21 mouse cellular contexts compared by ENCODE assay signal in the genomic region with DNA sequence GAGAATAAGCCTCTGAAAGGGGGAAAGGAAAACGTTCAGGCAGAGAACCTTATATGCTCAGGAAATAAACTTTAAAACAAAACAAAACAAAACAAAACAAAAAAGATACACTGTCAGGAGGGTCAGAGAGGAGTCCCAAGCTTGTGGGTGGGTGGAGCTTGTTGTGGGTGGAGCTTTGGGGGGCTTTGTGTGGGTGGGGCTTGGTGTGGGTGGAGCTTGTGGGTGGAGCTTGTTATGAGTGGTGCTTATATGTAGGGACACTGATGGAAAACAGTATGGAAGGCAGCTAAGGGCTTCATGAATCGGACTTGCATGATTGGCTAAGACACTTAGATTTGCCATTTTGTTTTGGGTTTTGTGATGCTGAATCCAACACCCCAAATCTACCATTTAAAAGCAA. TPM values are rescaled to one million over a fixed set of nuclear protein-coding genes. Genes with fewer than 3 reads are reported as not detected.
A peak's percentile ranks its signal among the peaks of the same experiment; 100 is the strongest.
DNase-seq lines count a peak whose midpoint lies in the region; ATAC-seq lines count a peak whose summit lies in the region.
"Had no signal": no experiment of that assay in that cellular context is flagged by ENCODE, and none has a peak within 500 bp of the region (broad histone marks: within the 10 kb centered on the region; RNA-seq: fewer than 3 reads in every experiment).

No protein-coding gene starts in this region.

- no peaks in the 10 kb centered on the region for H3K36me3 ChIP-seq in forebrain, embryonic 11.5 days (ENCODE audit: control insufficient read depth, insufficient read depth, low read length)
- no peaks in the 10 kb centered on the region for H3K36me3 ChIP-seq in forebrain, embryonic 15.5 days
- peaks cover 24% of the 10 kb centered on the region for H3K36me3 ChIP-seq in splenic B cell, adult 2 months (ENCODE audit: control insufficient read depth, insufficient read depth, low read length, poor library complexity, severe bottlenecking)
- H3K36me3 ChIP-seq: hindbrain, embryonic 15.5 days; limb, embryonic 10.5 days; midbrain, embryonic 12.5 days had no signal

- H3K4me1 ChIP-seq in forebrain, embryonic 11.5 days (replicated peaks; ENCODE audit: control insufficient read depth, insufficient read depth, low read length) = no peaks in the 10 kb centered on the region
- H3K4me1 ChIP-seq in forebrain, embryonic 15.5 days = no peaks in the 10 kb centered on the region
- H3K4me1 ChIP-seq: hindbrain, embryonic 15.5 days; midbrain, embryonic 12.5 days had no signal

- DNase-seq in forebrain, embryonic 11.5 days (ENCODE audit: low spot score) = peak; percentile 42
- peak; percentile 32 for DNase-seq in CD4-positive helper T cell, adult 2 months (ENCODE audit: low read depth, low spot score)
- peak; percentile 80 for DNase-seq in R1 (ENCODE audit: low read depth, low spot score)
- peak; percentile 29 for DNase-seq in splenic B cell, adult 2 months (ENCODE audit: low read depth, low spot score)
- DNase-seq in right cerebral cortex, postnatal 14 days = no peak
- DNase-seq in gastrocnemius, adult 18-20 months (ENCODE audit: low spot score) = no peak
- DNase-seq in lung, adult 18-20 months = no peak
- DNase-seq: adrenal gland, adult 8-10 months; cerebellum, adult 9-11 months; gastrocnemius, postnatal 10 days; heart, adult 2 months; heart, postnatal 4 days; kidney, adult 11 months; liver, embryonic 13.5 days had no signal

- no peaks in the 10 kb centered on the region for H3K27me3 ChIP-seq in forebrain, embryonic 11.5 days (ENCODE audit: control insufficient read depth, insufficient read depth, low read length)
- H3K27me3 ChIP-seq in forebrain, embryonic 15.5 days = no peaks in the 10 kb centered on the region
- H3K27me3 ChIP-seq in splenic B cell, adult 2 months (ENCODE audit: control insufficient read depth, insufficient read depth, low read length, poor library complexity, severe bottlenecking) = no peaks in the 10 kb centered on the region
- H3K27me3 ChIP-seq: hindbrain, embryonic 15.5 days; liver, embryonic 13.5 days had no signal

- no peak overlapping the region for H3K4me3 ChIP-seq in forebrain, embryonic 11.5 days (ENCODE audit: low read depth, low read length)
- no peak overlapping the region for H3K4me3 ChIP-seq in forebrain, embryonic 15.5 days
- H3K4me3 ChIP-seq: heart, adult 2 months; hindbrain, embryonic 15.5 days; limb, embryonic 10.5 days; liver, embryonic 13.5 days; midbrain, embryonic 12.5 days had no signal

- no peak overlapping the region for H3K9ac ChIP-seq in forebrain, embryonic 11.5 days (ENCODE audit: low read length)
- H3K9ac ChIP-seq in forebrain, embryonic 15.5 days (replicated peaks) = no peak overlapping the region
- H3K9ac ChIP-seq: hindbrain, embryonic 15.5 days; liver, embryonic 13.5 days; midbrain, embryonic 12.5 days had no signal

- H3K4me2 ChIP-seq in forebrain, embryonic 11.5 days (ENCODE audit: low read depth, low read length, severe bottlenecking) = no peak overlapping the region
- no peak overlapping the region for H3K4me2 ChIP-seq in forebrain, embryonic 15.5 days (replicated peaks)
- H3K4me2 ChIP-seq: hindbrain, embryonic 15.5 days; liver, embryonic 13.5 days; midbrain, embryonic 12.5 days had no signal

- no peak for ATAC-seq in forebrain, embryonic 11.5 days (replicated peaks; ENCODE audit: low FRiP score)
- ATAC-seq in forebrain, embryonic 15.5 days (replicated peaks) = no peak

- no peak overlapping the region for H3K27ac ChIP-seq in forebrain, embryonic 11.5 days (ENCODE audit: low read depth, low read length)
- no peak overlapping the region for H3K27ac ChIP-seq in forebrain, embryonic 15.5 days (replicated peaks)
- H3K27ac ChIP-seq: heart, adult 2 months; hindbrain, embryonic 15.5 days; limb, embryonic 10.5 days; liver, embryonic 13.5 days; midbrain, embryonic 12.5 days had no signal

- 75% methylated on average over 2 of the region's 2 CpGs for WGBS in forebrain, embryonic 11.5 days
- WGBS in forebrain, embryonic 15.5 days = 67% methylated on average over 2 of the region's 2 CpGs

- no peaks in the 10 kb centered on the region for H3K9me3 ChIP-seq in forebrain, embryonic 11.5 days (ENCODE audit: control insufficient read depth, low read length)
- no peaks in the 10 kb centered on the region for H3K9me3 ChIP-seq in forebrain, embryonic 15.5 days
- H3K9me3 ChIP-seq: hindbrain, embryonic 15.5 days; limb, embryonic 10.5 days; liver, embryonic 13.5 days; midbrain, embryonic 12.5 days had no signal

RNA-seq across cellular contexts. Expression of a gene that starts 6.7 kb away (rescaled TPM):
- polyA plus RNA-seq in forebrain, embryonic 11.5 days (2014; fragmentation: Nextera tagmentation; extraction: Ambion mirVana) = 67.9 and 73.5 TPM in 2 replicates
- 301 and 307 TPM in 2 replicates for polyA plus RNA-seq in forebrain, embryonic 15.5 days (2015; fragmentation: Nextera tagmentation; extraction: Ambion mirVana)
- 10 to 100 TPM; 17.4 to 22.5 TPM for total RNA-seq in gastrocnemius, adult 18-20 months (2021)

RNA-seq across cellular contexts. Expression of a gene that starts 7.4 kb away (rescaled TPM):
- 1.8 TPM in 2 replicates for polyA plus RNA-seq in forebrain, embryonic 11.5 days (2014; fragmentation: Nextera tagmentation; extraction: Ambion mirVana)
- 0.23 and 0.24 TPM in 2 replicates for polyA plus RNA-seq in forebrain, embryonic 15.5 days (2015; fragmentation: Nextera tagmentation; extraction: Ambion mirVana)
- total RNA-seq in gastrocnemius, adult 18-20 months (2021) = under 1 TPM; 0.07 to 0.14 TPM

RNA-seq across cellular contexts. Expression of a gene that starts 27.6 kb away (rescaled TPM):
- polyA plus RNA-seq in forebrain, embryonic 11.5 days (2014; fragmentation: Nextera tagmentation; extraction: Ambion mirVana) = not detected in 2 replicates
- 0.31 and 0.33 TPM in 2 replicates for polyA plus RNA-seq in forebrain, embryonic 15.5 days (2015; fragmentation: Nextera tagmentation; extraction: Ambion mirVana)
- under 1 TPM; 0.46 to 0.55 TPM for total RNA-seq in gastrocnemius, adult 18-20 months (2021)
- polyA plus RNA-seq: heart, embryonic 14.5 days; kidney, embryonic 16.5 days; limb, embryonic 10.5 days; liver, embryonic 13.5 days; lung, embryonic 16.5 days; midbrain, embryonic 12.5 days had no signal

RNA-seq across cellular contexts. Expression of a gene that starts 34.8 kb away (rescaled TPM):
- polyA plus RNA-seq in forebrain, embryonic 11.5 days (2014; fragmentation: Nextera tagmentation; extraction: Ambion mirVana) = 0.17 and 0.32 TPM in 2 replicates
- 0.41 and 0.61 TPM in 2 replicates for polyA plus RNA-seq in forebrain, embryonic 15.5 days (2015; fragmentation: Nextera tagmentation; extraction: Ambion mirVana)
- total RNA-seq in gastrocnemius, adult 18-20 months (2021) = under 1 TPM; 0.11 to 0.57 TPM

Comparison
In these comparisons a context has a peak if more than half of its experiments do, and no peak if none do; other contexts are left out.
1. DNase-seq: peak in forebrain, embryonic 11.5 days (single experiment), CD4-positive helper T cell, adult 2 months (single experiment), R1 (single experiment) and splenic B cell, adult 2 months (single experiment); none in right cerebral cortex, postnatal 14 days (single experiment), gastrocnemius, adult 18-20 months (single experiment) and lung, adult 18-20 months (0 of 2).